Mouse (Mus musculus) lung, postnatal 25 days (tissue): Measurements from ENCODE around the gene Spata3.
A peak's percentile ranks its signal among the peaks of the same experiment; 100 is the strongest.
"Not testable (repeated sequence)": the region's sequence is repeated elsewhere in the genome, so short reads cannot be mapped to it uniquely, and the experiment has no call there.

Experiments used
- DNase-seq: peaks from one replicate; pipeline ENCODE4 v3.0.0; 2022; ENCODE audit warnings: low spot score

The Spata3 gene

GRCm38 (mm10) chr1:86016516-86016915 lies at the start of gene Spata3:
Gene Spata3, plus strand, starts transcription at chr1:86016816.
- DNase-seq = no peak

GRCm38 (mm10) chr1:85969081-85969480 lies 47.5 kb upstream of the Spata3 start:
- DNase-seq = no peak

- no peak for DNase-seq
Observed at GRCm38 (mm10) chr1:85969519-85969918, 47.1 kb upstream of the Spata3 start.

GRCm38 (mm10) chr1:85971070-85971469 lies 45.5 kb upstream of the Spata3 start:
- no peak for DNase-seq

- DNase-seq = no peak
Observed at GRCm38 (mm10) chr1:85972341-85972740, 44.3 kb upstream of the Spata3 start.

GRCm38 (mm10) chr1:85973468-85973877 lies 43.1 kb upstream of the Spata3 start:
- no peak for DNase-seq

GRCm38 (mm10) chr1:85977709-85978108 lies 38.9 kb upstream of the Spata3 start:
- no peak for DNase-seq

GRCm38 (mm10) chr1:85981738-85982357 lies 34.8 kb upstream of the Spata3 start:
- no peak for DNase-seq

GRCm38 (mm10) chr1:85985784-85986183 lies 30.8 kb upstream of the Spata3 start:
- no peak for DNase-seq

- DNase-seq = peak; percentile 11
Observed at GRCm38 (mm10) chr1:85988351-85988750, 28.3 kb upstream of the Spata3 start.

- not testable (repeated sequence) for DNase-seq
Observed at GRCm38 (mm10) chr1:85988882-85989281, 27.7 kb upstream of the Spata3 start.

- DNase-seq = no peak
Observed at GRCm38 (mm10) chr1:85992175-85992574, 24.4 kb upstream of the Spata3 start.

GRCm38 (mm10) chr1:85993541-85993940 lies 23.1 kb upstream of the Spata3 start:
- no peak for DNase-seq

- DNase-seq = no peak
Observed at GRCm38 (mm10) chr1:85997221-85997620, 19.4 kb upstream of the Spata3 start.

GRCm38 (mm10) chr1:85998012-85998411 lies 18.6 kb upstream of the Spata3 start:
- no peak for DNase-seq

- no peak for DNase-seq
Observed at GRCm38 (mm10) chr1:85999853-86000570, 16.6 kb upstream of the Spata3 start.

GRCm38 (mm10) chr1:86005540-86005939 lies 11.1 kb upstream of the Spata3 start:
- no peak for DNase-seq

- DNase-seq = no peak
Observed at GRCm38 (mm10) chr1:86006040-86006439, 10.6 kb upstream of the Spata3 start.

- peak; percentile 87 for DNase-seq
Observed at GRCm38 (mm10) chr1:86007778-86008177, 8.8 kb upstream of the Spata3 start.

- not testable (repeated sequence) for DNase-seq
Observed at GRCm38 (mm10) chr1:86015758-86016157, 858 bp upstream of the Spata3 start.

- DNase-seq = peak; percentile 9
Observed at GRCm38 (mm10) chr1:86018235-86019055, 1.8 kb downstream of the Spata3 start.

- DNase-seq = no peak
Observed at GRCm38 (mm10) chr1:86021365-86021989, 4.9 kb downstream of the Spata3 start.
